Mouse (Mus musculus): ENCODE measurements around the gene Traf5.

Gene Traf5

DNA sequence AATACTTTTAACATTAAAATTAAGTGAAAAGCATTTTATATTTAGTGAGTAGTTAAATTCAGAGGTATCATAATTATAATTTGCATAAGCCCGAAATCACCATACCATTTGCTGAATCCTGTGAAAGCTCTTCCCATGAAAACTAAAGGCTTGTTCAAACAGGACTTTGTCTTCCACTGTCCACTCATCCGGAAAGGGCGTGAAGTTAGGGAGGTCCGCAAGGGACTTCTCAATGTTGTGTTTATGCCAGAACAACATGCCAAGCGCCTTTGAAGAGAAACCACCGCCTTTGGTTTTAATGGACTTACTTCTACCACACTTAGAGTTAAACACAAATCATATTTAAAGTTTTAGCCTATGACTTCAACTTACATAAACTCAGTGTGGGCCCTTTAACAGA is 33.4 kb upstream of the Traf5 start:
- TF ChIP-seq POU5F1 (IDR thresholded peaks at IDR 0.05; ENCODE audit: borderline replicate concordance, low read length) (no peak), NANOG (IDR thresholded peaks at IDR 0.05; ENCODE audit: borderline replicate concordance, low read length) (no peak), CTCF (conservative IDR thresholded peaks at IDR 0.05; ENCODE audit: low read length) (no peak)
- H3K4me3 ChIP-seq (replicated peaks; ENCODE audit: low read length): no peak overlapping the region
- no peaks in the 10 kb centered on the region for H3K27me3 ChIP-seq (ENCODE audit: insufficient read depth, low read length)
- H3K36me3 ChIP-seq (ENCODE audit: insufficient read depth, low read length): peaks cover 7% of the 10 kb centered on the region; the same call in 1 of the 2 replicates
- H3K4me1 ChIP-seq (replicated peaks; ENCODE audit: low read depth, low read length): no peaks in the 10 kb centered on the region
- no peaks in the 10 kb centered on the region for H3K9me3 ChIP-seq (ENCODE audit: low read length)

DNA sequence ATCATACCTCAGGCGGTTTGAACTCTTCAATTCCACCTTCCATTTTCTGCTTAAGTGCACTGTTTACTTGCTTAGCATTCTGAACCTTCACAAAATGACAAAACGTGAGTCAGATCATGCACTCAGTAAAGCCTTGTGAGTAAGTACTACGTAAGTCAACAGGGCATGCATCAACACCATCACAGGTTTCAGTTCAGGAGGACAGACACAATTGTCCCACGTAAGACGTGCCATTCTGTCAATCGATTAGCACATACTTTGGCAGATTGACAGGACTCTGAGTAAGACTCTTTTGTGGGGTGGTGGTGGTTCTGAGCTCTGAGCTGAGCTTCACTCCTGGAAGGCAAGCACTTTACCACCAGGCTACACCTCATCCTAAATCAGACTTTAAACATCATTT is 23.9 kb upstream of the Traf5 start:
- Histone ChIP-seq H3K9me3 (ENCODE audit: low read length) (no peaks in the 10 kb centered on the region), H3K4me3 (replicated peaks; ENCODE audit: low read length) (no peak overlapping the region), H3K36me3 (ENCODE audit: insufficient read depth, low read length) (peaks cover 14% of the 10 kb centered on the region), H3K27me3 (ENCODE audit: insufficient read depth, low read length) (no peaks in the 10 kb centered on the region), H3K4me1 (replicated peaks; ENCODE audit: low read depth, low read length) (no peaks in the 10 kb centered on the region)
- TF ChIP-seq NANOG (IDR thresholded peaks at IDR 0.05; ENCODE audit: borderline replicate concordance, low read length) (no peak), POU5F1 (IDR thresholded peaks at IDR 0.05; ENCODE audit: borderline replicate concordance, low read length) (no peak), CTCF (conservative IDR thresholded peaks at IDR 0.05; ENCODE audit: low read length) (no peak)

DNA sequence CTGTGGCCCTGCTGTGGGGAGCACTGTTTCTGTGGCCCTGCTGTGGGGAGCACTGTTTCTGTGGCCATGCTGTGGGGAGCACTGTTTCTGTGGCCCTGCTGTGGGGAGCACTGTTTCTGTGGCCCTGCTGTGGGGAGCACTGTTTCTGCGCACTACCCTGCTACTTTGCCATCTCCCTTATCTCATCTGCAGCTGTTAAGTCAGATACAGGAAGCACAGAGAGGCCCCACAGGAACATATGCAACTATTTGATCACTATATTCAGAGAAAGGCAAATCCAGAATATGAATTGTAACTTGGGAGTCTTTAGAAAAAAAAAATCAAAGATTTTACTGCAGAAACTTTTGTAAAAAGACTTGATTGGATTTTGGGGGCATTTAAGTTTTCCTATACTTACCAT is 23.0 kb upstream of the Traf5 start:
- no peak overlapping the region for H3K4me3 ChIP-seq (replicated peaks; ENCODE audit: low read length)
- TF ChIP-seq POU5F1 (IDR thresholded peaks at IDR 0.05; ENCODE audit: borderline replicate concordance, low read length) (no peak), CTCF (conservative IDR thresholded peaks at IDR 0.05; ENCODE audit: low read length) (no peak), NANOG (IDR thresholded peaks at IDR 0.05; ENCODE audit: borderline replicate concordance, low read length) (no peak)
- H3K27me3 ChIP-seq (ENCODE audit: insufficient read depth, low read length): no peaks in the 10 kb centered on the region
- peaks cover 10% of the 10 kb centered on the region for H3K36me3 ChIP-seq (ENCODE audit: insufficient read depth, low read length)
- H3K4me1 ChIP-seq (replicated peaks; ENCODE audit: low read depth, low read length): no peaks in the 10 kb centered on the region
- H3K9me3 ChIP-seq (ENCODE audit: low read length): no peaks in the 10 kb centered on the region

DNA sequence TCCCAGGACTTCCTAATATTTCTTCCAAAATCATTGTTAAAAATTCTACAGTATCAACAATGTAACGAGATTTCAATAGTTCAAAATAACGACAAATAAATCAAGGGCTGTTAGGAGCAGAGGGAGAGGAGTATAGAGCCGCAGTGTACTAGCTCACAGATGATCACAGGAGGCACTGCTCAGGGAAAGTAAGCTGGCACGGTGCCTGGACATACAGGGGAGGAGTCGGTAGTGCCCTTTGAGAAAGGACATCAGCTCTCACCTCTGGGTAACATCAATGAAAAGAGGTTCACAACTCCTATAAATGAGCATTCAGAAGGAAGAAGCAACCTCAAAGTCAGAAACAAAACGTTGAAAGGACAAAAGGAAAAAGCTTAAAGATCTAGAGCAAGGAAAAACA is 16.8 kb upstream of the Traf5 start:
- Histone ChIP-seq H3K4me3 (replicated peaks; ENCODE audit: low read length) (no peak overlapping the region), H3K27me3 (ENCODE audit: insufficient read depth, low read length) (no peaks in the 10 kb centered on the region), H3K36me3 (ENCODE audit: insufficient read depth, low read length) (peaks cover 6% of the 10 kb centered on the region; the same call in 1 of the 2 replicates), H3K4me1 (replicated peaks; ENCODE audit: low read depth, low read length) (no peaks in the 10 kb centered on the region), H3K9me3 (ENCODE audit: low read length) (no peaks in the 10 kb centered on the region)
- TF ChIP-seq NANOG (IDR thresholded peaks at IDR 0.05; ENCODE audit: borderline replicate concordance, low read length) (no peak), CTCF (conservative IDR thresholded peaks at IDR 0.05; ENCODE audit: low read length) (no peak), POU5F1 (IDR thresholded peaks at IDR 0.05; ENCODE audit: borderline replicate concordance, low read length) (no peak)

DNA sequence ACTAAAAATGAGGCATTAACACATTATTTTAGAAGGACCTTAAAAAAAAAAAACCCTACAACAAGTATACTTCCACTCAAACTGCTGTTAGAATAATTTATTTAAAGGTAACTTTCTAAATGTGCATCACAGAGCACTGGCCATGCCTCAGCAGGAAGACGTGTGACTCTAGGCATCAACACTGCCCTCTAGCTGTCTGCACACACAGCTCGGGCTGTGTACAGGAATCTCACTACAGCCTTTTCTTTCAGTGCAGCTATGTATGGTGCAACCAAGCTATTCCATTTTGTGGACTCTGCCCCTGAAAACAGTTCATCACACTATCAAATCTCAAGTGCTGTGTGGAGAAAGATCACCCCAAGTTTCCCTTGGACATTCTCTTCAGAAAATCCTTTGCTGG is 15.0 kb upstream of the Traf5 start:
- Histone ChIP-seq H3K27me3 (ENCODE audit: insufficient read depth, low read length) (no peaks in the 10 kb centered on the region), H3K36me3 (ENCODE audit: insufficient read depth, low read length) (peaks cover 6% of the 10 kb centered on the region; the same call in 1 of the 2 replicates), H3K9me3 (ENCODE audit: low read length) (no peaks in the 10 kb centered on the region), H3K4me3 (replicated peaks; ENCODE audit: low read length) (no peak overlapping the region), H3K4me1 (replicated peaks; ENCODE audit: low read depth, low read length) (no peaks in the 10 kb centered on the region)
- peak; percentile 43 for TF ChIP-seq CTCF (conservative IDR thresholded peaks at IDR 0.05; ENCODE audit: low read length)
- no peak for TF ChIP-seq POU5F1 (IDR thresholded peaks at IDR 0.05; ENCODE audit: borderline replicate concordance, low read length)
- no peak for TF ChIP-seq NANOG (IDR thresholded peaks at IDR 0.05; ENCODE audit: borderline replicate concordance, low read length)

DNA sequence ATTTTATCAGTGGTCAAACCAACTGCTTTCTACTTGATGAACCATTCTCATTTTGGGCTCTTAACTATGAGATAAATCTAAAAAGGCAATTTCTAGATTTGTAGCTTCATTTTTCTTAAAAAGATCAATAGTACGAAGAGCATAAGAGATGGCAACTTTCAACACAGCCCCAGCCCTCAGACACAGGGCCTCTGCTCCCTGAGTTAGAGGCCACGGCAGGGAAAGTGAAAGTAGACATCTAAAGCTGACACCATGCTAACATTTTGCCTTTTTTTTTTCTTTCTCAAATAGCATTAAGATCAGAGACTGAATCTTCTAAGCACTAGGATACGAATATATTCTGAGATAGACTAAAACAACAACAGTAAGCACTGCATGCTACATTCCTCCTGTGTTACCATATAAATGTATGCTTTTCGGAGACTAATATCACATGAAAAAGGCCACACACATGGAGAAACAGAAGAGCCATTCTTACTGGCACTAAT is 13.6 kb upstream of the Traf5 start:
- no peaks in the 10 kb centered on the region for H3K27me3 ChIP-seq (ENCODE audit: insufficient read depth, low read length)
- no peaks in the 10 kb centered on the region for H3K9me3 ChIP-seq (ENCODE audit: low read length)
- H3K4me3 ChIP-seq (replicated peaks; ENCODE audit: low read length): no peak overlapping the region
- peaks cover 8% of the 10 kb centered on the region for H3K4me1 ChIP-seq (replicated peaks; ENCODE audit: low read depth, low read length)
- TF ChIP-seq CTCF (conservative IDR thresholded peaks at IDR 0.05; ENCODE audit: low read length): no peak
- no peak for TF ChIP-seq NANOG (IDR thresholded peaks at IDR 0.05; ENCODE audit: borderline replicate concordance, low read length)
- TF ChIP-seq POU5F1 (IDR thresholded peaks at IDR 0.05; ENCODE audit: borderline replicate concordance, low read length): no peak
- peaks cover 6% of the 10 kb centered on the region; the same call in 1 of the 2 replicates for H3K36me3 ChIP-seq (ENCODE audit: insufficient read depth, low read length)

DNA sequence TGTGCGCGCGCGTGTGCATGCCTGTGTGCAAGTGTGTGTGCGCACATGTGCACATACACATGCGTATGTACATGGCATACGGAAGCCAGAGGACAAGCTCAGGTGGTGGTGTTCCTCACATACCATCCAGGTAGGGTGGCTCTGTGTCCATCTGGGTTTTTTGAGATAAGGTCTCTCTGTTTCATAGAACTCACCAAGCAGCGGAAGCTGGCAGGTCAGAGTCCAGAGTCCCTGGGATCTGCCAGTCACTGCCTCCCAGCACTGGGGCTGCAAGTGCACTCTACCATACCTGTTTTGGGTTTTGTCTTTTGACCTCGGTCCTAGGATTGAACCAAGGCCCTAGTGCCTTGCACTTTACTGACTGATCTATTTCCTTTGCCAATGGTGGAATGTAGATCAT is 11.7 kb upstream of the Traf5 start:
- H3K4me3 ChIP-seq (replicated peaks; ENCODE audit: low read length): no peak overlapping the region
- H3K36me3 ChIP-seq (ENCODE audit: insufficient read depth, low read length): no peaks in the 10 kb centered on the region
- peaks cover 13% of the 10 kb centered on the region for H3K4me1 ChIP-seq (replicated peaks; ENCODE audit: low read depth, low read length)
- no peaks in the 10 kb centered on the region for H3K27me3 ChIP-seq (ENCODE audit: insufficient read depth, low read length)
- H3K9me3 ChIP-seq (ENCODE audit: low read length): no peaks in the 10 kb centered on the region
- TF ChIP-seq POU5F1 (IDR thresholded peaks at IDR 0.05; ENCODE audit: borderline replicate concordance, low read length) (no peak), CTCF (conservative IDR thresholded peaks at IDR 0.05; ENCODE audit: low read length) (no peak), NANOG (IDR thresholded peaks at IDR 0.05; ENCODE audit: borderline replicate concordance, low read length) (no peak)

DNA sequence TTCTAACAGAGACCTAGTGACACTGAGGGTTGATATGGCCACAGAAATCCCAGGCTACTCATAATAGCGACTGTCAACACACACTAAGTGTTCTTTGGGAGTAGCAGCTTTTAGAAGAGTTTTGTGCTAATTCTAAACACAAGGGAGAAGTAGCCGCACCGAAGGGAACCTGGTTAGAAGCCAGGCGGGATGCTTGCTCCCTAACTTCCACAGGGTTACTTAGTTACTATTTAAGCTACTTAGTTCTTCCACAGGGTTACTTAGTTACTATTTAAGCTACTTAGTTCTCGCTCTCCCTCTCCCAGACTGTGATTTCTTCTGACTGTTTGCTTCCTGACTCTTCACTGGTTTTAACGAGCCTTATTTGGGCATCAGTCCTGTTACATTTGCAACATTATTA is 10.8 kb upstream of the Traf5 start:
- no peak for TF ChIP-seq POU5F1 (IDR thresholded peaks at IDR 0.05; ENCODE audit: borderline replicate concordance, low read length)
- TF ChIP-seq CTCF (conservative IDR thresholded peaks at IDR 0.05; ENCODE audit: low read length): no peak
- no peak for TF ChIP-seq NANOG (IDR thresholded peaks at IDR 0.05; ENCODE audit: borderline replicate concordance, low read length)
- no peaks in the 10 kb centered on the region for H3K36me3 ChIP-seq (ENCODE audit: insufficient read depth, low read length)
- H3K9me3 ChIP-seq (ENCODE audit: low read length): no peaks in the 10 kb centered on the region
- H3K4me3 ChIP-seq (replicated peaks; ENCODE audit: low read length): no peak overlapping the region
- peaks cover 13% of the 10 kb centered on the region for H3K4me1 ChIP-seq (replicated peaks; ENCODE audit: low read depth, low read length)
- H3K27me3 ChIP-seq (ENCODE audit: insufficient read depth, low read length): no peaks in the 10 kb centered on the region

DNA sequence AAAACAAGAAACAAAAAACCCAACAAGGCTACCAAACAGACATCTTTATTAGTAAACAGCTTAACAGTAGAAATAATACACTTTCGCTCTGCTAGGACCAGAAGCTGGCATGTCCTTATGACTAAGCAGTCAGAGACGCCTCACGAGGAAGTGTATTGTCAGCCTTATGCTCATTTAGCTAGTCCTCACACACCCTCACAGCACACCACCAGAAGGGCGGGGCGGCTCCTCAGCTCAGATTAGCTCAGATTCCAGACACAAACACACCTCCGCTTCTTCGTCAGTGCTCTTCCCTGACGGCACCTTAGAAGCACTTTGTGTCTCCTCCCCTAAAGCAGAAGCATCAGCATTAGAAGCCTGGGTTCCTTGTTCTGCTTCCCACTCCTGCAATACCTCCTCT is 9.0 kb upstream of the Traf5 start:
- Histone ChIP-seq H3K4me3 (replicated peaks; ENCODE audit: low read length) (no peak overlapping the region), H3K27me3 (ENCODE audit: insufficient read depth, low read length) (no peaks in the 10 kb centered on the region), H3K9me3 (ENCODE audit: low read length) (no peaks in the 10 kb centered on the region), H3K4me1 (replicated peaks; ENCODE audit: low read depth, low read length) (peaks cover 13% of the 10 kb centered on the region), H3K36me3 (ENCODE audit: insufficient read depth, low read length) (no peaks in the 10 kb centered on the region)
- no peak for TF ChIP-seq POU5F1 (IDR thresholded peaks at IDR 0.05; ENCODE audit: borderline replicate concordance, low read length)
